Mouse (Mus musculus) ES-Bruce4 (cell line): ENCODE data around the gene Tbcd.
A peak's percentile ranks its signal among the peaks of the same experiment; 100 is the strongest.

Experiments
- CTCF ChIP-seq: IDR thresholded peaks from one replicate; pipeline ENCODE4 v1.8.1; 2011; ENCODE audit warnings: low read depth, low read length
- EP300 ChIP-seq: IDR thresholded peaks from 2 replicates; pipeline ENCODE4 v1.6.1; 2011; ENCODE audit warnings: low read depth, low read length; ENCODE audit not compliant: insufficient read depth
- POLR2A ChIP-seq: IDR thresholded peaks from one replicate; pipeline ENCODE4 v1.8.1; 2011; ENCODE audit warnings: low read length; ENCODE audit not compliant: insufficient read depth

GRCm38 (mm10) chr11:121451753-121452635 is at the start of gene Tbcd:
- TF ChIP-seq EP300: peak; percentile 81
- TF ChIP-seq CTCF: no peak
- TF ChIP-seq POLR2A: peak; percentile 37
